Mouse (Mus musculus) ES-E14 (cell line): ENCODE measurements around the gene Il17d.

Experiments used
- MAFK ChIP-seq: IDR thresholded peaks from 2 replicates; pipeline ENCODE4 v1.6.1; 2014; ENCODE audit warnings: mild to moderate bottlenecking, low read depth, low read length, inconsistent platforms; ENCODE audit not compliant: insufficient read depth
- ZNF384 ChIP-seq: IDR thresholded peaks from 2 replicates; pipeline ENCODE4 v1.6.1; 2012; ENCODE audit warnings: low read depth, low read length, inconsistent platforms

DNA sequence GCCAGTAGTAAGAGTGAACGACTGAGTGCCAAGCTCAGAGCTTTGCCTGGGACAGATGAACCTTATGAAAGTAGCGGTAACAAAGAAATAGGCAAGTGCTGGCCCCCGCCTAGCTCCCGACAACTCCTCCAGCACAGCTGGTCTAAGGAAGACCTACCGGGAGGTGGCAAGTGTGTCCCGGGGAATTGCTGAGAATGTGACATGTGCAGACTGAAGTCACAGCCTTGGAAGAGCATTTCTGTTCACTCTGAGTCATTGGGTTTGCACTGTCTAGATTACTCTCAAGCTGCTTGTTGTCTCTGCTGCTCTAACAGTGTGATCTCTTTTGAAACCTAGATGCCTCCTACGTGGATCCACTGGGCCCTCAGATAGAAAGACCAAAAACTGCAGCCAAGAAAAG, 7.6 kb upstream of the Il17d start:
- TF ChIP-seq MAFK, result no peak
- TF ChIP-seq ZNF384, result no peak
